Mouse (Mus musculus) thymus, adult 2 months (tissue): ENCODE results near the gene Tagln2.

Experiments
- CTCF ChIP-seq: fragments of 200-500 bp; IDR thresholded peaks from 2 replicates; pipeline ENCODE4 v1.5.1; 2012; ENCODE audit warnings: mild to moderate bottlenecking, control low read depth, low read length, moderate library complexity, borderline replicate concordance; ENCODE audit not compliant: control insufficient read depth, poor library complexity, insufficient read depth; ENCODE audit errors: extremely low read depth
- POLR2A ChIP-seq: fragments of 200-500 bp; IDR thresholded peaks from 2 replicates; pipeline ENCODE4 v1.6.1; 2012; ENCODE audit warnings: mild to moderate bottlenecking, low read length, control low read depth, moderate library complexity; ENCODE audit not compliant: control insufficient read depth, poor library complexity, insufficient read depth; ENCODE audit errors: extremely low read depth

GRCm38 (mm10) chr1:172520576-172521440 lies 21.0 kb downstream of the Tagln2 start, which contains the start of gene Cfap45:
- TF ChIP-seq CTCF, result no peak
- TF ChIP-seq POLR2A, result no peak
